Mouse (Mus musculus) megakaryocyte-erythroid progenitor cell, adult 5-6 weeks (primary cell): ENCODE data around the gene Ifngr2. TPM values are rescaled to one million over a fixed set of nuclear protein-coding genes. Genes with fewer than 3 reads are reported as not detected.

Experiments
- ATAC-seq: replicated peaks from 2 replicates; pipeline ENCODE4 v1.8.0; 2016; ENCODE audit warnings: mild to moderate bottlenecking, inconsistent platforms; ENCODE audit not compliant: severe bottlenecking, poor library complexity, low FRiP score, low TSS enrichment
- total RNA-seq, 2 experiments: library from RNA; stranded (forward) in 1 of 2; stranded (reverse) in 1 of 2; fragments of 200-1000, 215-1000 nt in 1 of 2; fragments of >200 nt in 1 of 2; fragmentation: Nextera tagmentation in 1 of 2; gene quantifications; 2 replicates each; pipeline ENCODE4 v1.2.3; 2014 to 2017

The Ifngr2 gene
- total RNA-seq, 2 experiments from 2014 or later: 5.4 to 8.7 TPM

DNA sequence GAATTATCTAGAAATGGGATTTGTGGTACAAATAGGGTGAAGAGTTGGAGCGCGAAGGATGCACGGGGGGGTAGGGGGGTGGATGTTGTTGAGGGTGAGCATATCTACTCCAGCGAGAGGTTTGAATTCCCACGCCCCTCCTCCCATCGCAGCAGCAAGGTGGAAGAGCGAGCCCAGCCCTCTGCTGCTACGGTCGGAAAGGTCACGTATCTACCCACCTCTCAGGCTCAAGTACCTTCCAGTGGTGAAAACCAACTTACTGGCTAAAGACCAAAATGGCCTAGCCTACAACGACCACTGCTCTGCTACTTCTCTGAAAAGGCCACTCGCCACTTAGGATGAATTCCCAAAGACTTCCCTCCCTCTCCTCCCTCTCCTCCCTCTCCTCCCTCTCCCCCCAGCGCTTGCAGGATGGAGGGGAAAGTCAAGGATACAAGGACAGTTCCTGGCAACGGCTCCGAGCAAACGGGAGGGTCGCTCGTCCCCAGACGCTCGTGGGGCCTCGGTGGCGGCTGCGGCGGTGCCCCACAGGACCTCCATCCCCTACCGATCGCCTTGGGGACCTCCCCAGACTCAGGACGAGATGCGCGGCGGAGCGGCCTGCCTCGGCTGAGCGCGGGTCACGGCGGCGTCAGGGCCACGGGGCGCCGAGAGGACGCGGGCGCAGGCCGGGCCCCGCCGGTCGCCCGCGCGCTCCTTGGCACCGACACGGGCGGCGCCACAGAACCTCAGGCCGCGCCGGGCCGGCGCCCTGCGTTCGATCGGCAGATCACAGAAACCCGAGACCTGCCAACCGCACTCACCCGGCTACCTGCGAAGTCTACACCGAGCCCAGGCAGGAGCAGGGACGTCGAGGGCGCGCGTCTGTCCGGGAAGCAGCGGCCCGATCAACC, 50.2 kb downstream of the Ifngr2 start:
- ATAC-seq: peak; percentile 34; the same call in 1 of the 2 replicates

DNA sequence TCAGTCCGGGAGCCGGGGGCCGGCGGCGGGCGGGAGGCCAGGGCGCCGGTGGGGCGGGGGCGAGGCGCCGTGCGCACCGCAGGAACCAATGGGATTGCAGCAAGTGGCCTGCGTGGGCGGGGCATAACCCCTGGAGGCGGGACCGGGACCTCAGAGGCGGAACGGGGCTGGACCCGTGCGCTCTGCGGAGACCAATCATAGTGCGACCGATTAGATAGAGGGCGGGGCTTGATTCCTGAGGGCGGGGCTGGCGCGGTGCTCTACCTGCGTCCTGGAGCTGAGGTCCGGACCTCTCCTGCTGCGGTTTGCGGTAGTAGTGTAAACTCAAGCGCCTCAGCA, 50.8 kb downstream of the Ifngr2 start, which contains the start of gene Tmem50b:
Gene Tmem50b, minus strand, starts transcription at position 129 of the 339 bp plus-strand sequence.
- peak; percentile 95 for ATAC-seq

DNA sequence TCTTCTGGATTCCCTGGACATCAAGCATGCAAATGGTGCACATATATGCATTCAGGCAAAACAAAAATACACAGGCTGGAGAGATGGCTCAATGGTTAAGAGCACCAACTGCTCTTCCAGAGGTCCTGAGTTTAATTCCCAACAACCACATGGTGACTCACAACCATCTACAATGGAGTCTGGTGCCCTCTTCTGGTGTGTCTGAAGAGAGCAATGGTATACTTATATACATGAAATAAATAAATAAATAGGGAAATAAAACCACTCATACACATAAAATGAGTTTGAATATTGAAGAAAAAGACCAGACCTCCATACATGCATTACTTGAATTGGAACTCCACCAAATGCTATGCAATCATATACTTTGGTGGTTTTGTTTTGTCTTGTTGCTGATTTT, 52.4 kb downstream of the Ifngr2 start:
- no peak for ATAC-seq

DNA sequence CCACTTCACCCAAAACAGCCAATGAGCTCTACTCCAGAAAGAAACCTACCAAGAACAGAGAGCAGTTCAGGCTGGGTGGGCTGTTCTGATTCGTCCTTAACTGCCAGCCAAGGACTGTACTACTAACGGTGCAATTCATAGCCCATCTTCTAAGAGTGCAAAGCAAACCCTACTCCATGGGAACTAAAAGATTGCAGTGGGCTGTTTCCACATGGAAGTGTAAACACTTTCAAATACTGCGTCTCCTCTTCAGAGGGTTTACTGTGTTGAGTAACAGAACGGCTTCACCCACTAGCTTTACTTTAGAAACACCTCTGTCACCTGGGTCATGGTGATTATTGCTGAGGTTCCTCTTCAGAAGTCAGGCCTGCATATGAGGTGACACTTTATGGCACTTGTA, 54.2 kb downstream of the Ifngr2 start:
- no peak for ATAC-seq

DNA sequence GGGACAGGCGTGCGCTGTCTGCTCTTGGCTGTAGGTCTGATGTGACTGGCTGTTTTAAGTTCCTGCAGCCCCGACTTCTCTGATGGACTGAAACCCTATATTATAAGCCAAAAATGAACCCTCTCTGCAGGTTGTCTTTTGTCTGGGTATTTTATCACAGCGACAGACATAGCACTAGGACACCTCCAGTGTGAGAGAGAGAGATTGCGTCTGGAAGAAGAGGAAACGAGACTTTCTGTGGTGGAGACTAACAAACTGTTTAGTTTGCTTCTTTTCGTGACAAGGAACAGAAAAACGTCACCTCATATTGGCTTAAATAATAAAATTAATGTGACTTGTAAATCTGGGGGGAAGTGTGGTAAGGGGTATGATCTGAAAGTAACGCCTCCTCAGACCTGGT, 54.8 kb downstream of the Ifngr2 start:
- no peak for ATAC-seq

GRCm38 (mm10) chr16:91605156-91605555, 58.3 kb downstream of the Ifngr2 start:
- ATAC-seq: no peak

- no peak for ATAC-seq
These were observed 60.1 kb downstream of the Ifngr2 start for GRCm38 (mm10) chr16:91606958-91607357.

DNA sequence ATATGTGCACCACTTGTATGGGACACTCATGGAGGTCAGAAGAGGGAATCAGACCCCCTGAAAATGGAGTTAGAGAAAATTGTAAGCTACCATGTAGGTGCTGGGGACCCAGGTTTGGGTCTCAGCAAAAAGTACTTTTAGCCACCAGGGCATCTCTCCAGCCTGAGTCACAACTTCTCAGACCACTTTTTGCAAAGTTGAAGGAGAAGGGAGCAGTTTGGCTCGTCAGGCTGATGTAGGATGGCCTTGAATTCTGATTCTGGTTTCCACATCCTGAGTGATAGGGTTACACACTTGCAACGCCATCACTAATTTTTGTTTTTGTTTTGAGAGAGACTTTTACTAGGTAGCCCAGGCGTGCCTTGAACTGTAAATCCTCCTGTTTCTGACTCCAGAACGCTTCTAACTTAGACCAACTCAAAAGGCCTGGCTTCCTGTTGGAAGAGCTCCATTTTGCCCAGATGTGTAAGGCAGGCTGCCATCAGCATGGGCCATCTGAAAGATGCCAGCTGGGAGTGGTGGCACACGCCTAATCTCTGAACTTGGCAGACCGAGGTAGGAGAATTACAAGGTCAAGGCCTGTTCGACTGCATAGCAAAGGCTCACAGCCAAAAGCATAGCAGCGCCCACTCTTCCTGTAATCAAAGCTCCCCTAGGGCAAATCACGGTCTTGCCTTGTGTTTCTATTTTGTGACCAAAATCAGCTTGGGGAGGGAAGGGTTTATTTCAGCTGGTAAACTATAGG, 62.8 kb downstream of the Ifngr2 start:
- ATAC-seq: peak; percentile 58

- ATAC-seq: no peak
These were observed 64.4 kb downstream of the Ifngr2 start for GRCm38 (mm10) chr16:91611248-91611647.

DNA sequence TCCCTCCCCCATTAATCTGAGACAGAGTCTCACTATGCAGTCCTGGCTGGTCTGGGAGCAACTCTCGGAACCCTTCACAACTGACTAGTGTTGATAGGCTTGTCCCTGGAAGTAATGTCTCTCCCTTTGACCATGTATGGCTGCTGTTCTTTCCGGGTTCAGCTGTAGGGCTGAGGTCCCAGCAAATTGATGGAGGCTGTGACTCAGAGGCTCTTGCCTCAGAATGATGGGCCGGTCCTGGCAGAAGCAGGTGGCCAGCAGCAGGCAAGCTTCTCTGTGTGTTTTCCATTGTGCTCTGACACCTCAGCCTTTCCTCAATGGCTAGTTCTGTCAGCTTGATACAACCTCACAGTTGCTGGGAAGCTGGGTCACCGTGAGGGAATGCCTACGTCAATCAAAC, 65.7 kb downstream of the Ifngr2 start:
- no peak for ATAC-seq

DNA sequence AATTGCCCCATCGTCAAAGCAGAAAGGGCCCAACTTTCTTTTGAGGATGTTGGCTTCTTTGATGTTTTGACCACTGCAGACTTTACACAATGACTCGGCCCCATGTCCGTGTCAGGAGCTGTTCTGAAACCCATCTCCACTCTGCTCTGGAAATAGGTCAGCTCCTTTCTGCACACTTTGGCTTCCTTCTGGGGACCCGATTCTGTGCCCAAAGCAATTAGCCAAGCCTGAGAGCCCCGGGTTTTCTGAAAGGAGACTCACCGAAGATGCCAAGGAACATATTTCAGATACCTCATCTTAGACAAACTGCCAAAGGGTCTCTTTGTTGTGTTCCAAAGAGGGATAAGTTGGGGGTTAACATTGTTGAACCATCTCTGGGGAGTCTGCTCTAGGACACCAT, 67.7 kb downstream of the Ifngr2 start:
- ATAC-seq: no peak

Other genes with a start within 250 kb of the Ifngr2 start
- gene Ifnar2, start 174.3 kb upstream of the Ifngr2 start, total RNA-seq (2014; fragmentation: Nextera tagmentation): 51.9 and 52.4 TPM in 2 replicates
- 47.2 and 50.8 TPM in 2 replicates for gene Ifnar2, start 174.3 kb upstream of the Ifngr2 start, total RNA-seq (2017)
- 7.6 TPM in 1 of 2 replicates, not detected in the other for gene Gm21970, start 155.4 kb upstream of the Ifngr2 start, total RNA-seq (2014; fragmentation: Nextera tagmentation)
- gene Gm21970, start 155.4 kb upstream of the Ifngr2 start, total RNA-seq (2017): not detected in 2 replicates
- gene Il10rb, start 140.9 kb upstream of the Ifngr2 start, total RNA-seq (2014; fragmentation: Nextera tagmentation): 17.3 and 20.6 TPM in 2 replicates
- 23.1 and 29.0 TPM in 2 replicates for gene Il10rb, start 140.9 kb upstream of the Ifngr2 start, total RNA-seq (2017)
- 16.3 and 19.6 TPM in 2 replicates for gene Ifnar1, start 61.8 kb upstream of the Ifngr2 start, total RNA-seq (2014; fragmentation: Nextera tagmentation)
- 22.2 and 22.7 TPM in 2 replicates for gene Ifnar1, start 61.8 kb upstream of the Ifngr2 start, total RNA-seq (2017)
- gene Tmem50b, start 50.7 kb downstream of the Ifngr2 start, total RNA-seq (2014; fragmentation: Nextera tagmentation): 2.1 and 5.1 TPM in 2 replicates
- 0.38 and 2.9 TPM in 2 replicates for gene Tmem50b, start 50.7 kb downstream of the Ifngr2 start, total RNA-seq (2017)
- gene Dnajc28, start 72.0 kb downstream of the Ifngr2 start, total RNA-seq (2014; fragmentation: Nextera tagmentation): 2.2 and 2.5 TPM in 2 replicates
- gene Dnajc28, start 72.0 kb downstream of the Ifngr2 start, total RNA-seq (2017): 3.9 and 5.0 TPM in 2 replicates
- 238 and 326 TPM in 2 replicates for gene Gart, start 99.9 kb downstream of the Ifngr2 start, total RNA-seq (2014; fragmentation: Nextera tagmentation)
- 560 and 702 TPM in 2 replicates for gene Gart, start 99.9 kb downstream of the Ifngr2 start, total RNA-seq (2017)
- gene Son, start 100.4 kb downstream of the Ifngr2 start, total RNA-seq (2014; fragmentation: Nextera tagmentation): 233 and 272 TPM in 2 replicates
- gene Son, start 100.4 kb downstream of the Ifngr2 start, total RNA-seq (2017): 196 and 233 TPM in 2 replicates
- 20.7 and 28.4 TPM in 2 replicates for gene Donson, start 141.7 kb downstream of the Ifngr2 start, total RNA-seq (2014; fragmentation: Nextera tagmentation)
- gene Donson, start 141.7 kb downstream of the Ifngr2 start, total RNA-seq (2017): 44.6 and 49.3 TPM in 2 replicates
- 33.7 and 72.0 TPM in 2 replicates for gene Cryzl1, start 181.9 kb downstream of the Ifngr2 start, total RNA-seq (2014; fragmentation: Nextera tagmentation)
- 33.2 and 69.5 TPM in 2 replicates for gene Cryzl1, start 181.9 kb downstream of the Ifngr2 start, total RNA-seq (2017)
- 24.0 and 27.8 TPM in 2 replicates for gene Itsn1, start 182.2 kb downstream of the Ifngr2 start, total RNA-seq (2014; fragmentation: Nextera tagmentation)
- gene Itsn1, start 182.2 kb downstream of the Ifngr2 start, total RNA-seq (2017): 6.8 and 28.4 TPM in 2 replicates